Mouse (Mus musculus): ENCODE data around the gene Col27a1.

Gene Col27a1

GRCm38 (mm10) chr4:63225373-63225772, 11.6 kb downstream of the Col27a1 start:
- no peak for DNase-seq (ENCODE audit: low spot score)

- DNase-seq (ENCODE audit: low spot score), result no peak
Measured at GRCm38 (mm10) chr4:63226164-63226882, 12.5 kb downstream of the Col27a1 start.

GRCm38 (mm10) chr4:63226883-63227235, 13.1 kb downstream of the Col27a1 start:
- DNase-seq (ENCODE audit: low spot score), result no peak

GRCm38 (mm10) chr4:63228943-63229342, 15.1 kb downstream of the Col27a1 start:
- DNase-seq (ENCODE audit: low spot score), result peak; percentile 15

GRCm38 (mm10) chr4:63229991-63230581, 16.3 kb downstream of the Col27a1 start:
- no peak for DNase-seq (ENCODE audit: low spot score)

GRCm38 (mm10) chr4:63231121-63231520, 17.3 kb downstream of the Col27a1 start:
- no peak for DNase-seq (ENCODE audit: low spot score)

GRCm38 (mm10) chr4:63232542-63233020, 18.8 kb downstream of the Col27a1 start:
- DNase-seq (ENCODE audit: low spot score), result no peak

- DNase-seq (ENCODE audit: low spot score), result no peak
Measured at GRCm38 (mm10) chr4:63233557-63234452, 20.0 kb downstream of the Col27a1 start.

GRCm38 (mm10) chr4:63234852-63235251, 21.0 kb downstream of the Col27a1 start:
- no peak for DNase-seq (ENCODE audit: low spot score)

GRCm38 (mm10) chr4:63236235-63236634, 22.4 kb downstream of the Col27a1 start:
- DNase-seq (ENCODE audit: low spot score), result no peak

GRCm38 (mm10) chr4:63237225-63237624, 23.4 kb downstream of the Col27a1 start:
- no peak for DNase-seq (ENCODE audit: low spot score)

GRCm38 (mm10) chr4:63238141-63238540, 24.3 kb downstream of the Col27a1 start:
- DNase-seq (ENCODE audit: low spot score), result no peak

GRCm38 (mm10) chr4:63238722-63239121, 24.9 kb downstream of the Col27a1 start:
- no peak for DNase-seq (ENCODE audit: low spot score)

- DNase-seq (ENCODE audit: low spot score), result no peak
Measured at GRCm38 (mm10) chr4:63241031-63241430, 27.2 kb downstream of the Col27a1 start.

- no peak for DNase-seq (ENCODE audit: low spot score)
Measured at GRCm38 (mm10) chr4:63247991-63248390, 34.2 kb downstream of the Col27a1 start.

GRCm38 (mm10) chr4:63248951-63249350, 35.1 kb downstream of the Col27a1 start:
- no peak for DNase-seq (ENCODE audit: low spot score)

GRCm38 (mm10) chr4:63251760-63252159, 38.0 kb downstream of the Col27a1 start:
- DNase-seq (ENCODE audit: low spot score), result no peak

GRCm38 (mm10) chr4:63253716-63254115, 39.9 kb downstream of the Col27a1 start:
- DNase-seq (ENCODE audit: low spot score), result no peak

- DNase-seq (ENCODE audit: low spot score), result no peak
Measured at GRCm38 (mm10) chr4:63254151-63254550, 40.3 kb downstream of the Col27a1 start.

GRCm38 (mm10) chr4:63256371-63256770, 42.6 kb downstream of the Col27a1 start:
- no peak for DNase-seq (ENCODE audit: low spot score)

- no peak for DNase-seq (ENCODE audit: low spot score)
Measured at GRCm38 (mm10) chr4:63257346-63257745, 43.5 kb downstream of the Col27a1 start.

- DNase-seq (ENCODE audit: low spot score), result no peak
Measured at GRCm38 (mm10) chr4:63258096-63258495, 44.3 kb downstream of the Col27a1 start.

- no peak for DNase-seq (ENCODE audit: low spot score)
Measured at GRCm38 (mm10) chr4:63259066-63259465, 45.3 kb downstream of the Col27a1 start.
